Comparison of ENCODE assay signal across 16 mouse cellular contexts in genomic region chr14:103109971-103110370, GRCm38 (mm10). TPM values are rescaled to one million over a fixed set of nuclear protein-coding genes. Genes with fewer than 3 reads are reported as not detected.
A peak's percentile ranks its signal among the peaks of the same experiment; 100 is the strongest.
DNase-seq lines count a peak whose midpoint lies in the region.
"Had no signal": no experiment of that assay in that cellular context is flagged by ENCODE, and none has a peak within 500 bp of the region (broad histone marks: within the 10 kb centered on the region; RNA-seq: fewer than 3 reads in every experiment).

No protein-coding gene starts in this region.

- peak; percentile 32 to 65 for DNase-seq in frontal cortex, postnatal 36 days (ENCODE audit: low spot score in 2 of 2)
- DNase-seq in frontal cortex, postnatal 25 days (ENCODE audit: low spot score in 2 of 2): no peak
- peak; percentile 21 to 37 for DNase-seq in left cerebral cortex, postnatal 14 days (ENCODE audit: low spot score in 2 of 2)
- DNase-seq in left cerebral cortex, postnatal 10 days (ENCODE audit: extremely low spot score in 1 of 2, low spot score in 2 of 2): no peak
- peak; percentile 54 for DNase-seq in adipocyte (ENCODE audit: low spot score)
- peak; percentile 43 to 58 for DNase-seq in left cerebral cortex, postnatal 36 days (ENCODE audit: low spot score in 2 of 2)
- no peak for DNase-seq in lung, postnatal 4 days
- DNase-seq: cerebellum, adult 18-20 months; cerebellum, postnatal 14 days; forebrain, postnatal 0 days; gastrocnemius, postnatal 14 days; heart, adult 18-20 months; heart, postnatal 14 days; kidney, postnatal 25 days; lung, embryonic 14.5 days; spleen, adult 18-20 months had no signal

- intact Hi-C loops in left cerebral cortex, postnatal 14 days (cut with DNase I): no loop called here
- intact Hi-C loops in left cerebral cortex, postnatal 10 days (cut with DNase I): no loop called here
- intact Hi-C loops in left cerebral cortex, postnatal 36 days (cut with DNase I): no loop called here

RNA-seq across cellular contexts. Expression of gene Fbxl3, which starts 10.6 kb away (rescaled TPM):
- 10 to 100 TPM; 72.2 to 74.1 TPM for total RNA-seq in left cerebral cortex, postnatal 14 days (2021)
- 10 to 100 TPM; 62.5 to 70.3 TPM for total RNA-seq in left cerebral cortex, postnatal 10 days (2021)
- total RNA-seq in left cerebral cortex, postnatal 36 days (2021): 10 to 100 TPM; 83.0 to 99.0 TPM

RNA-seq across cellular contexts. Expression of gene Cln5, which starts 40.0 kb away (rescaled TPM):
- 1 to 10 TPM; 6.3 to 7.4 TPM for total RNA-seq in left cerebral cortex, postnatal 14 days (2021)
- total RNA-seq in left cerebral cortex, postnatal 10 days (2021): 1 to 10 TPM; 5.9 to 6.0 TPM
- 1 to 10 TPM; 8.6 TPM for total RNA-seq in left cerebral cortex, postnatal 36 days (2021)

Comparison
In these comparisons a context has a peak if more than half of its experiments do, and no peak if none do; other contexts are left out.
1. DNase-seq: peak in frontal cortex, postnatal 36 days (2 of 2), left cerebral cortex, postnatal 14 days (2 of 2), adipocyte (single experiment) and left cerebral cortex, postnatal 36 days (2 of 2); none in frontal cortex, postnatal 25 days (0 of 2), left cerebral cortex, postnatal 10 days (0 of 2) and lung, postnatal 4 days (0 of 2).